14 mouse cellular contexts compared by ENCODE assay signal in the genomic region with DNA sequence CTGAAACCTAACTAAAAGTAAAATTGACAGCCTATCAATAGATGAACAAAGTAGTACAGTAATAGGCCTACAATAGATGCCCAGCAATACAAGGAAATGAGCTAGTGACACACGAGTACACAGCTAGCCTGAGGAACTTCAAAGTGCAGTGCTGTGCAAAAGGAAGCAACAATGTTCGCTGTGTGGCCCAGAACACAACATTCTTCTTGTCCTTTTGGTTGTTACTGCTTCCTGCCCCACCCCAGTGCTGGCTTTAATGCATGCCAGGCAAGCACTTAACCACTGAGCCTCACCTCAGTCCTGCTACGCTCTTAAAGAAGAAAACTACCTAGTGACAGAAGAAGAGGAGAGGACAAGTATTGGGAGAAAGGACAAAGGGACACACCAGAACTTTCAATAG.
DNase-seq lines count a peak whose midpoint lies in the region; ATAC-seq and TF ChIP-seq lines count a peak whose summit lies in the region.
"Had no signal": no experiment of that assay in that cellular context is flagged by ENCODE, and none has a peak within 500 bp of the region (broad histone marks: within the 10 kb centered on the region; RNA-seq: fewer than 3 reads in every experiment).

No protein-coding gene starts in this region.

- no peak for TF ChIP-seq CTCF in kidney, adult 2 months (conservative IDR thresholded peaks at IDR 0.05; ENCODE audit: insufficient read depth, insufficient read length, low read depth, low read length)

- peak; percentile 34 for DNase-seq in kidney, adult 2 months
- no peak for DNase-seq in kidney, adult 11 months
- peak; percentile 18 for DNase-seq in thymus, postnatal 25 days
- no peak for DNase-seq in thymus, postnatal 0 days (ENCODE audit: low spot score)
- peak; percentile 35 for DNase-seq in lung, postnatal 14 days
- DNase-seq in heart, embryonic 10.5 days (ENCODE audit: low spot score), result no peak
- no peak for DNase-seq in embryo, embryonic 10 days (ENCODE audit: low spot score)
- DNase-seq: cerebellum, adult 8-10 months; left cerebral cortex, postnatal 4 days; retina, postnatal 1 day had no signal

- H3K4me3 ChIP-seq in kidney, adult 2 months (ENCODE audit: insufficient read depth, low read depth, low read length), result no peak overlapping the region
- no peak overlapping the region for H3K4me3 ChIP-seq in forebrain, embryonic 15.5 days
- no peak overlapping the region for H3K4me3 ChIP-seq in heart, embryonic 10.5 days
- H3K4me3 ChIP-seq: embryonic facial prominence, embryonic 13.5 days; heart, adult 2 months had no signal

- no peak for ATAC-seq in forebrain, embryonic 15.5 days (replicated peaks)

- 36% methylated on average over 3 of the region's 3 CpGs for WGBS in kidney, adult 2 months
- 77% methylated on average over 3 of the region's 3 CpGs for WGBS in forebrain, embryonic 15.5 days
- 71% methylated on average over 3 of the region's 3 CpGs for WGBS in heart, embryonic 10.5 days

- H3K36me3 ChIP-seq in kidney, adult 2 months (ENCODE audit: control insufficient read depth, insufficient read depth, low read length), result peaks cover 17% of the 10 kb centered on the region
- peaks cover 20% of the 10 kb centered on the region for H3K36me3 ChIP-seq in forebrain, embryonic 15.5 days
- peaks cover 30% of the 10 kb centered on the region for H3K36me3 ChIP-seq in heart, embryonic 10.5 days

- peaks cover 15% of the 10 kb centered on the region for H3K4me1 ChIP-seq in kidney, adult 2 months (ENCODE audit: control insufficient read depth, insufficient read depth, low read length)
- H3K4me1 ChIP-seq in forebrain, embryonic 15.5 days, result no peaks in the 10 kb centered on the region
- no peaks in the 10 kb centered on the region for H3K4me1 ChIP-seq in heart, embryonic 10.5 days
- H3K4me1 ChIP-seq: embryonic facial prominence, embryonic 13.5 days had no signal

- TF ChIP-seq POLR2A in kidney, adult 2 months (IDR thresholded peaks at IDR 0.05; ENCODE audit: low read depth, low read length), result no peak

- H3K4me2 ChIP-seq in forebrain, embryonic 15.5 days (replicated peaks), result no peak overlapping the region
- H3K4me2 ChIP-seq: embryonic facial prominence, embryonic 13.5 days had no signal

- no peak overlapping the region for H3K9ac ChIP-seq in forebrain, embryonic 15.5 days (replicated peaks)
- H3K9ac ChIP-seq: embryonic facial prominence, embryonic 13.5 days had no signal

- H3K27ac ChIP-seq in kidney, adult 2 months (ENCODE audit: insufficient read depth, low read depth, low read length), result peak overlapping the region; percentile 94
- H3K27ac ChIP-seq in forebrain, embryonic 15.5 days (replicated peaks), result no peak overlapping the region
- H3K27ac ChIP-seq in heart, embryonic 10.5 days, result no peak overlapping the region
- H3K27ac ChIP-seq: embryonic facial prominence, embryonic 13.5 days; heart, adult 2 months had no signal

- no peaks in the 10 kb centered on the region for H3K27me3 ChIP-seq in kidney, adult 2 months (replicated peaks; ENCODE audit: control insufficient read depth, insufficient read depth, low read length)
- no peaks in the 10 kb centered on the region for H3K27me3 ChIP-seq in forebrain, embryonic 15.5 days
- H3K27me3 ChIP-seq in heart, embryonic 10.5 days (ENCODE audit: insufficient read depth, poor library complexity, severe bottlenecking), result no peaks in the 10 kb centered on the region
- H3K27me3 ChIP-seq: CH12.LX; embryonic facial prominence, embryonic 13.5 days had no signal

- no peaks in the 10 kb centered on the region for H3K9me3 ChIP-seq in forebrain, embryonic 15.5 days
- no peaks in the 10 kb centered on the region for H3K9me3 ChIP-seq in heart, embryonic 10.5 days
- H3K9me3 ChIP-seq: embryonic facial prominence, embryonic 13.5 days had no signal

Comparison
In these comparisons a context has a peak if more than half of its experiments do, and no peak if none do; other contexts are left out.
1. DNase-seq: peak in kidney, adult 2 months (single experiment), thymus, postnatal 25 days (single experiment) and lung, postnatal 14 days (single experiment); none in kidney, adult 11 months (single experiment), thymus, postnatal 0 days (single experiment), heart, embryonic 10.5 days (single experiment) and embryo, embryonic 10 days (single experiment).